Mouse (Mus musculus) lung, adult 2 months (tissue): Measurements from ENCODE around the gene Unc5cl. TPM values are rescaled to one million over a fixed set of nuclear protein-coding genes. Genes with fewer than 3 reads are reported as not detected.

Experiments used
- DNase-seq: peaks from one replicate; pipeline ENCODE4 v3.0.0; 2022
- H3K4me1 ChIP-seq: fragments of 200-500 bp; 2 replicates; pipeline ENCODE4 v1.6.1; 2011; ENCODE audit warnings: low read length; ENCODE audit not compliant: control insufficient read depth, insufficient read depth
- H3K4me3 ChIP-seq: fragments of 200-500 bp; replicated peaks from 2 replicates; pipeline ENCODE3; 2011; ENCODE audit warnings: low read depth, mild to moderate bottlenecking, control low read depth, low read length; ENCODE audit errors: extremely low read depth
- CTCF ChIP-seq: fragments of 200-500 bp; IDR thresholded peaks from 2 replicates; pipeline ENCODE4 v1.5.1; 2011; ENCODE audit warnings: mild to moderate bottlenecking, low read length, control low read depth; ENCODE audit not compliant: insufficient read depth
- POLR2A ChIP-seq: fragments of 200-500 bp; IDR thresholded peaks from 2 replicates; pipeline ENCODE4 v1.6.1; 2011; ENCODE audit warnings: low read depth, mild to moderate bottlenecking, control low read depth, low read length, borderline replicate concordance; ENCODE audit errors: extremely low read depth
- WGBS: fragments of 180-500 bp; shearing (Covaris S2); methylation state at CpG from one replicate; pipeline ENCODE4 v1.1.7; 2018; 5-methylcytosine and 5-hydroxymethylcytosine counted together
- polyA plus RNA-seq: library from polyadenylated mRNA; depleted of rRNA; stranded (reverse); fragments of >200 nt; gene quantifications from 2 replicates; pipeline ENCODE4 v1.2.3, GENCODE M21; 2012

Gene Unc5cl
- polyA plus RNA-seq, 1 experiment: 1.1 TPM

DNA sequence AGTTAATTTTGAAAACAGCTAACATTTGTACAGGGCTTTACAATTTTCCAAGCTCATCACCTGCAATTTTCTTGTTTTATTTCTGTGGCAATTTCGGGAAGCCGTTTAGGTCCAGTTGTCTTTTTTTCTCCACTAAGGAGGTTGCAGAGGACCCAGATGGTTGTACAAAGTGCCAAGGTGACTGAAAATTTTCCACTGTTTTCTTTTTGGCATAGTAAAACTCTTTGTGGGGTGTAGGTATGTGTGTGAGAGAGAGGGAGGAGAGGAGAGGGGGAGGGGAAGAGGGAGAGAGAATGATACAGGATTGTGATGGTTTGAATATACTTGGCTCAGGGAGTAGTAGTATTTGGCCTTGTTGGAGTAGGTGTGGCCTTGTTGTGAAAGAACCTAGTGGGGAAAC is 68.4 kb downstream of the Unc5cl start:
- WGBS: 94% methylated on average over 2 of the region's 2 CpGs
- no peak for DNase-seq
- TF ChIP-seq CTCF: no peak
- no peak for TF ChIP-seq POLR2A
- no peaks in the 10 kb centered on the region; the same call in 1 of the 2 replicates for H3K4me1 ChIP-seq
- H3K4me3 ChIP-seq: no peak overlapping the region

DNA sequence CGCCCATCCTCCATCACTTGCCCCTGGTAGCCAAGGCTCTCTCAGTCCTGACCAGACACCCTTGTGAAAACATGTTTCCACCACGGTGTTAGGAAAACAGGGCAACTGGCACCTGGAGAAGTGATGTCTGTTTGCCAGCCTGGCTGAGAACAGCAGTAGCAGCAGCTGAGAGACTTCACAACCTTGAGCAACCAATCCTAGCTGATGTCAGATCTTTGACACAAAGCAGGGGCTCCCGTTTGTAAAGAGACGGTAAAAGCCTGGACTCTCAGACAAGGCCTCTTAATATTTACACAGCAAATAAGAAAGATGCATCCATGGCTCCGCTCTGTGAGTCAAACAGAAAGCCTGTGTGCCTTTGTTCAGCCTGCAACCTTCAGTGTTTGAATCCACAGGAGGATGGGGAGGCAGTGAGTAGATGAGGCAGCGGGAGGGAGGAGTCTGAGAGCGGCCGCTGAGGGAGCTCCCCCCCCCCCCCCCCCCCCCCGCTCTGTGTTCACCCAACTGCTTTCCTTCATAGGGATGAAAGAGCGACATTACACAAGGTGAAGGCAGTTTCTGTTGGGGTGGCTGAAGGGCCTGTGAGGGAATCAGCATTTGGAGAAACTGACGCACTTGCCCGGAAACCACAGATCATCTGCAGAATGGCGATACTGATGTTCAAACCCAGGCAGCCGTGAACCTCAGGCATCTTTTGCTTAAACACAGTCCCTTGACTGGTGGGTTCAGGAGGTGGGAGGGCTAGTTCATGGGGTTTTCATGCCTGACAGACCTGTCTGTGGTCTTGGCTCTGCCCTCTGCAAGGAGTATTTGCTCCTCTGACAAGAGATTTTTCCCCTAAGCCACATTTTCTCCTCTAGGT is 79.4 kb downstream of the Unc5cl start:
- TF ChIP-seq CTCF: no peak
- TF ChIP-seq POLR2A: no peak
- DNase-seq: no peak
- WGBS: 32% methylated on average over 14 of the region's 14 CpGs
- H3K4me1 ChIP-seq: no peaks in the 10 kb centered on the region
- no peak overlapping the region for H3K4me3 ChIP-seq

DNA sequence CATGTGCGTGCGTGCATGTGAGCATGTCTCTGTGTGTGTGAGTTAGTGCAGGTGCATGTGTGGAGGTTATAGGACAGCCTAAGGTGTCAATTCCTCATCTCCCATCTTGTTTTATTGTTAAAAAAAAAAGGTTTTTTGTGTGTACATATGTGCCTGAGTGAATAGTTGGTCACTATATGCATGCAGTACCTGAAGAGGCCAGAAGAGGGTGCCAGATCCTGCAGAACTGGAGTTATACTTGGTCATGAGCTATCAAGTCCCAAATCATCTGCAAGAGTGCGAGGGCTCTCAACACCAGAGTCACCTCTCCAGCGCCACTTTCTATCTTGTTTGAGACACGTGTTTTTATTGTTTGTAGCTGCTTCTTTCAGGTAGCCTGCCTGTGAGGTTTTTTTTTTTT is 83.6 kb downstream of the Unc5cl start:
- H3K4me3 ChIP-seq: no peak overlapping the region
- WGBS: 76% methylated on average over 5 of the region's 5 CpGs
- TF ChIP-seq CTCF (no peak), POLR2A (no peak)
- no peak for DNase-seq
- no peaks in the 10 kb centered on the region for H3K4me1 ChIP-seq

DNA sequence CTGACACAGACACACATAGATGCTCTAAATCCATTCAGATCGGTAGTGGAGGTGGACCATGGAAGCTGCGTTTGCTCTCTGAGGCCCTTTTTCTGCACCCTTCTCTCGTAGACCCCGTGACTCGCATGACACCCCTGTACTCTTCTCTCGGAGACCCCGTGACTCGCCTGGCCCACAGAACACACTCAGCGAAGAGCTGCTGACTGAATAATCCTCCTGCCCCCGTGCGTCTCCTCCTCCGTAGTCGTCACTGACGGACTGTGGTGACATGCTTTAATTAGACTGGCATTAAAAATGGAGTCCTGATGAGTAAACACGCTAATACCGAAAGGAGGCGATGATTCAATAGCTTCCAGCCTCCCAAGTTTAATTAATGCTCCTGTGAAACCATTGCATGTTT is 84.6 kb downstream of the Unc5cl start:
- Histone ChIP-seq H3K4me1 (no peaks in the 10 kb centered on the region), H3K4me3 (no peak overlapping the region)
- DNase-seq: no peak
- 88% methylated on average over 17 of the region's 17 CpGs for WGBS
- TF ChIP-seq CTCF: no peak
- no peak for TF ChIP-seq POLR2A

DNA sequence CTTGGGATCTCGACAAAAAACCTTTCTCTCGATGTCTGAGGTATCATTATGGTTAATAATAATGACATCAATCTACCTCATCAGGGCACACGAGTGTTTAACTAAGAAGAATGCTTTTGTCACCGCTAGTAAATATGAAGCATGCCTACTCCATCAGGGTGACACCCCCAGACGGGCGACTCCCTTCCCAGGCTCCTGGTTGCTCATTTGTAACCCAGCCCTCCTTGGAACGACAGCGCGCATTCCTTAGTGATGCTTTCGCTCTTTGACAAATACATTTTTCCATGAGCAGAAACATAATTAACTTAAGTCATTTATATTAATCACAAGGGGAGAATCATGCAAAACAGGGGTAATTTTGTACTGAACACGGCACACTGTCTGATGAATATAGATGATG is 88.0 kb downstream of the Unc5cl start:
- Histone ChIP-seq H3K4me3 (no peak overlapping the region), H3K4me1 (no peaks in the 10 kb centered on the region; the same call in 1 of the 2 replicates)
- 39% methylated on average over 11 of the region's 11 CpGs for WGBS
- DNase-seq: no peak
- no peak for TF ChIP-seq POLR2A
- TF ChIP-seq CTCF: no peak

DNA sequence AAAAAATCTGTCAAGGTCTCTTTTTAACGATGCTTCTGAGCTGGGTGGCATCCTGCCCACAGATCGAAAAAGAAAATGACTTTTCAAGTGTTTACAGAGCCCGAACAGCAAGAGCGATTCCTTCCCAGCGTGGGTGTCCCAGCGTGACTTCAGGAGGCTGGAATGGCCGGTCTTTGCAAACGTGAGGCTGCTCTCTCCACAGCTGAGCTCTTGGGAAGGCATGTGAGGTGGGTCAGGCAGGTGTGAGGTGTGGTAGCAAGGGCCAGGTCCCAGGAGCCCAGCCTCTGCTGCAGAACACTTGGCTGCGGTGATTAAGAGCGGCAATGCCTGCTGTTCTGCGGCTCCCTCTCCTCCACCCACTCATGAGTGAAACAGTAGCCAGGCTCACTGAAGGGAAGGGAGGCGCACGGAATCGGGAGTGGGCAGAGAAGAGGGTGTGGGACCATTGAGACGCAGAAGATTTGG is 88.6 kb downstream of the Unc5cl start:
- no peak for DNase-seq
- 40% methylated on average over 15 of the region's 15 CpGs for WGBS
- H3K4me1 ChIP-seq: no peaks in the 10 kb centered on the region; the same call in 1 of the 2 replicates
- no peak for TF ChIP-seq POLR2A
- TF ChIP-seq CTCF: no peak
- no peak overlapping the region for H3K4me3 ChIP-seq

DNA sequence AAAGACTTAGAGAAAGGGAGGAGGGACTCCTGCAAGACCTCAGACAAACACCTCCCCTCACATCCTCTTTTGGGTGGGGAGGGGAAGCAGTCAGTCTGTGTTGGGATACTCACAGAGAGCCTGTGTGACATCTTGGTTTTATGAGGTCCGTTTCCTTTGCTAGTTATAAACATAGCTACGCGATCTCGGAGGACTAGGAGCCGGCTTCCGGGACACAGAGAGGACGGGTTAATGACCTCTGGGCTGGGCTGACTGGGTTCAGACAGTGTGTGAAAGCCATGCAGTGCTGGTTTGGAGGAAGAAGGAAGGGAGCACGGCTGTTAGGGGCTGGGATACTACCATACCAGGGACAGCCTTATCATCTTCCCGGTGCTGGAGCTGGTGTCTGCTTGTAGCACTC is 90.0 kb downstream of the Unc5cl start:
- TF ChIP-seq CTCF: no peak
- WGBS: 18% methylated on average over 9 of the region's 9 CpGs
- no peak for DNase-seq
- Histone ChIP-seq H3K4me3 (no peak overlapping the region), H3K4me1 (no peaks in the 10 kb centered on the region; the same call in 1 of the 2 replicates)

DNA sequence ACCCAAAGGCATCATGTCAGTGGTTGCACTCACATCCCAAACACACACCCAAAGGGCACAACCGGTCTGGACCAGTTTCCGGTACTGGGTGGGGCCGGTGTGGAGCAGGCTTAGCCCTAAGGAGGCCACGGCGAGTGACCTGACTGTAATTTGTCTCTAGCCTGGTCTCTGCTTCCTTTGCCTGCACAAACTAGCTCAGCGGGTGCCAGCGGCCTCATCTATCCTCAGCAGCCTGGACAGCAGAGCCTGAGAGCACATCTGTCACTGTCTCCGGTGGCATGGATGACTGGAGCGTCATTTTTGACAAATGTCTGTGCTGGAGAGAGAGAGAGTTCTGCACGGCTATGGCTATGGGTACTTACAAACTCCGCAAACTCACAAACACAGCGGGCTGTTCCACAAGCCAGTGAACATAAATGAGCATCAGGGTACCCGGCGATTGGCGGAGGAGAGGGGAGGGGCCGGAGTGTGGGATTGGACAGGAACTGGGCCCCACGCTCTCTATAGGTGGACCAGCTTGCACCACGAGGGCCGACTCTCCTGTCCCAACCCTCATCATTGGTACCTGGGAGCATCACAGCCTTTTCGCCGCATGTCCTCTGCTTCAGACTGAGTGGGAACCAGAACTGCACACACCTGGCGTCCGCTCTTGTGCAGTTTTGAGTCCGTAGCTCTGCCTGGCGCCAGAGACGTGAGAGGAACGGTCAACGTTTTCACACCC is 90.7 kb downstream of the Unc5cl start:
- Histone ChIP-seq H3K4me1 (no peaks in the 10 kb centered on the region; the same call in 1 of the 2 replicates), H3K4me3 (no peak overlapping the region)
- no peak for TF ChIP-seq POLR2A
- TF ChIP-seq CTCF: no peak
- DNase-seq: no peak
- 51% methylated on average over 28 of the region's 28 CpGs for WGBS

DNA sequence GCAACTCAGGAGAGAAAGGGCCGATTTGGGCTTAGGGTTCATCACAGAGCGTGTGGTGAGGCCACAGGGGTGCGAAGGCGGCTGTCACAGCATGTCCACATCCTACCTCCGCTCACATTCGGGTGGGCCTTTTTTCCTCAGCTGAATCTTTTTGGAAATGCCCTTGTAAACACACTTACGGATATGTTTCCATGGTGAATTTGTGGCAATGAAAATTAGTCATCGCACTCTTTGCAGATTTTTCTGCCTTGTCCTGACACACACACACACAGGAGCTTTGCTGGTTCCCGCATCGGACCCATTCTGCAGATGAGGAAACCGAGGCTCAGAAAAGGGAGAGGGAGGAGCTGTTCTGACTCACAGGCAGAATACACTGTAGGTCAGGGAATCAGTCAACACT is 91.3 kb downstream of the Unc5cl start:
- no peak overlapping the region for H3K4me3 ChIP-seq
- DNase-seq: no peak
- TF ChIP-seq CTCF (no peak), POLR2A (no peak)
- WGBS: 90% methylated on average over 11 of the region's 11 CpGs
- H3K4me1 ChIP-seq: no peaks in the 10 kb centered on the region; the same call in 1 of the 2 replicates
